In the genomic region with DNA sequence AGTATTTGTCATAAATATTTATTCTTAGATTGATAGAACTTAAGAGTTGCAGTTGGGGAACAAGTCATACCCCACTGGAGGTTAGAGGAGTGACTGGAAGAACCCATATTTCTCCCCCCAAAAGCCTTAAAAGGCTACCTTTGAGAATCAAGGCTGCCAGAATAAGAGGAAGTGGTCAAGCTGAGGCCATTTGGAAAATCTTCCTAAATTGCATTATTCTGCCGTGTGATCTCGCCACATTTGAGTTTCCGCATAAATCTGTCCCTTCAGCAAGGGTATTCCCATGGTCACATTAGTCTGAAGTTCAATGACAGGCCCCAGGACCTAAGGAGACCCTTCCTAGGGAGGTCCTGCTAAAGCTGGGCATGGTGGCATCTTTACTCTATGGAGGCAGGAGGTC, we compare ENCODE assay signal across 16 mouse cellular contexts. TPM values are rescaled to one million over a fixed set of nuclear protein-coding genes. Genes with fewer than 3 reads are reported as not detected.
DNase-seq lines count a peak whose midpoint lies in the region; ATAC-seq and TF ChIP-seq lines count a peak whose summit lies in the region.
"Had no signal": no experiment of that assay in that cellular context is flagged by ENCODE, and none has a peak within 500 bp of the region (broad histone marks: within the 10 kb centered on the region; RNA-seq: fewer than 3 reads in every experiment).

No protein-coding gene starts in this region.

- H3K9me3 ChIP-seq in hindbrain, embryonic 12.5 days (replicated peaks) = no peaks in the 10 kb centered on the region
- H3K9me3 ChIP-seq in hindbrain, embryonic 13.5 days = no peaks in the 10 kb centered on the region
- no peaks in the 10 kb centered on the region for H3K9me3 ChIP-seq in ES-Bruce4 (replicated peaks; ENCODE audit: control insufficient read depth, insufficient read depth, low read length, poor library complexity, severe bottlenecking)
- no peaks in the 10 kb centered on the region for H3K9me3 ChIP-seq in embryonic facial prominence, embryonic 15.5 days (replicated peaks)
- H3K9me3 ChIP-seq: forebrain, embryonic 15.5 days; midbrain, embryonic 12.5 days; neural tube, embryonic 12.5 days had no signal

- no peak for ATAC-seq in hindbrain, embryonic 12.5 days (ENCODE audit: low FRiP score)
- ATAC-seq in hindbrain, embryonic 13.5 days (ENCODE audit: low FRiP score) = no peak
- ATAC-seq in embryonic facial prominence, embryonic 15.5 days (ENCODE audit: insufficient number of reproducible peaks, low FRiP score, low TSS enrichment, low read depth) = no peak
- peak; percentile 33 for ATAC-seq in megakaryocyte progenitor cell, adult 5-6 weeks (replicated peaks; ENCODE audit: poor library complexity)
- ATAC-seq: forebrain, embryonic 15.5 days had no signal

- TF ChIP-seq EP300 in ES-Bruce4 (IDR thresholded peaks at IDR 0.05; ENCODE audit: insufficient read depth, low read depth, low read length) = no peak

- H3K4me1 ChIP-seq in hindbrain, embryonic 12.5 days = peaks cover 9% of the 10 kb centered on the region; the same call in 1 of the 2 replicates
- H3K4me1 ChIP-seq in hindbrain, embryonic 13.5 days (replicated peaks) = no peaks in the 10 kb centered on the region
- H3K4me1 ChIP-seq in ES-Bruce4 (ENCODE audit: control insufficient read depth, insufficient read depth, low read length) = peaks cover 10% of the 10 kb centered on the region
- H3K4me1 ChIP-seq in embryonic facial prominence, embryonic 15.5 days = peaks cover 35% of the 10 kb centered on the region
- H3K4me1 ChIP-seq: forebrain, embryonic 15.5 days; midbrain, embryonic 12.5 days; neural tube, embryonic 12.5 days had no signal

- peaks cover 34% of the 10 kb centered on the region for H3K36me3 ChIP-seq in hindbrain, embryonic 12.5 days
- peaks cover 29% of the 10 kb centered on the region for H3K36me3 ChIP-seq in hindbrain, embryonic 13.5 days
- H3K36me3 ChIP-seq in ES-Bruce4 (ENCODE audit: control insufficient read depth, insufficient read depth, low read length, poor library complexity, severe bottlenecking) = no peaks in the 10 kb centered on the region
- H3K36me3 ChIP-seq in embryonic facial prominence, embryonic 15.5 days = peaks cover 39% of the 10 kb centered on the region

- H3K4me2 ChIP-seq in hindbrain, embryonic 12.5 days (replicated peaks) = no peak overlapping the region
- no peak overlapping the region for H3K4me2 ChIP-seq in hindbrain, embryonic 13.5 days
- H3K4me2 ChIP-seq in embryonic facial prominence, embryonic 15.5 days (replicated peaks) = no peak overlapping the region
- H3K4me2 ChIP-seq: forebrain, embryonic 15.5 days; midbrain, embryonic 12.5 days; neural tube, embryonic 12.5 days had no signal

- H3K9ac ChIP-seq in hindbrain, embryonic 12.5 days = no peak overlapping the region
- no peak overlapping the region for H3K9ac ChIP-seq in hindbrain, embryonic 13.5 days
- H3K9ac ChIP-seq in ES-Bruce4 (ENCODE audit: low read depth, poor library complexity, severe bottlenecking) = no peak overlapping the region
- H3K9ac ChIP-seq in embryonic facial prominence, embryonic 15.5 days = no peak overlapping the region
- H3K9ac ChIP-seq: forebrain, embryonic 15.5 days; liver, postnatal 0 days; midbrain, embryonic 12.5 days; neural tube, embryonic 12.5 days had no signal

- no peak for TF ChIP-seq POLR2A in ES-Bruce4 (IDR thresholded peaks at IDR 0.05; ENCODE audit: insufficient read depth, low read length)

- peak overlapping the region; percentile 52; the same call in 1 of the 2 replicates for H3K27ac ChIP-seq in hindbrain, embryonic 12.5 days
- H3K27ac ChIP-seq in hindbrain, embryonic 13.5 days = no peak overlapping the region
- H3K27ac ChIP-seq in ES-Bruce4 (ENCODE audit: insufficient read depth, low read length) = 0 out of 2 replicates have a peak overlapping the region, but pooled peaks have one; percentile 7
- peak overlapping the region; percentile 95 for H3K27ac ChIP-seq in embryonic facial prominence, embryonic 15.5 days (replicated peaks)
- H3K27ac ChIP-seq: neural tube, embryonic 12.5 days had no signal

- no peak for DNase-seq in layer of hippocampus, postnatal 10 days (ENCODE audit: low spot score in 2 of 2)
- no peak for DNase-seq in T-cell, adult 2 months (ENCODE audit: low spot score)
- DNase-seq: adrenal gland, postnatal 36 days; cerebellum, adult 11-12 months; liver, postnatal 0 days; thymus, postnatal 25 days had no signal

- 0 out of 2 replicates have a peak, but pooled peaks cover 3% of the 10 kb centered on the region for H3K27me3 ChIP-seq in hindbrain, embryonic 12.5 days
- H3K27me3 ChIP-seq in hindbrain, embryonic 13.5 days = no peaks in the 10 kb centered on the region
- no peaks in the 10 kb centered on the region for H3K27me3 ChIP-seq in ES-Bruce4 (ENCODE audit: control insufficient read depth, insufficient read depth, low read length, poor library complexity, severe bottlenecking)
- H3K27me3 ChIP-seq in embryonic facial prominence, embryonic 15.5 days = no peaks in the 10 kb centered on the region
- H3K27me3 ChIP-seq: CH12.LX; forebrain, embryonic 15.5 days; neural tube, embryonic 12.5 days had no signal

- WGBS in hindbrain, embryonic 12.5 days = 85% methylated on average over 3 of the region's 3 CpGs
- 84% methylated on average over 3 of the region's 3 CpGs for WGBS in hindbrain, embryonic 13.5 days
- 81% methylated on average over 3 of the region's 3 CpGs for WGBS in embryonic facial prominence, embryonic 15.5 days

- H3K4me3 ChIP-seq in hindbrain, embryonic 12.5 days = no peak overlapping the region
- H3K4me3 ChIP-seq in hindbrain, embryonic 13.5 days = no peak overlapping the region
- no peak overlapping the region for H3K4me3 ChIP-seq in ES-Bruce4 (ENCODE audit: low read depth, low read length)
- no peak overlapping the region for H3K4me3 ChIP-seq in embryonic facial prominence, embryonic 15.5 days (replicated peaks)
- H3K4me3 ChIP-seq: forebrain, embryonic 15.5 days; midbrain, embryonic 12.5 days; neural tube, embryonic 12.5 days had no signal

- TF ChIP-seq CTCF in ES-Bruce4 (IDR thresholded peaks at IDR 0.05; ENCODE audit: low read depth, low read length) = no peak

RNA-seq across cellular contexts. Expression of a gene that starts 11.1 kb away (rescaled TPM):
- 113 and 117 TPM in 2 replicates for polyA plus RNA-seq in hindbrain, embryonic 12.5 days (2016; fragmentation: Nextera tagmentation; extraction: Ambion mirVana)
- polyA plus RNA-seq in hindbrain, embryonic 13.5 days (2015; fragmentation: Nextera tagmentation; extraction: Ambion mirVana) = 49.1 and 54.9 TPM in 2 replicates
- polyA plus RNA-seq in ES-Bruce4 (2011; ENCODE audit: insufficient read depth, insufficient read length, low read depth, missing spikeins) = 50.4 and 60.7 TPM in 2 replicates
- 253 and 259 TPM in 2 replicates for polyA plus RNA-seq in embryonic facial prominence, embryonic 15.5 days (2015; fragmentation: Nextera tagmentation; extraction: Ambion mirVana)
- 2.1 and 4.5 TPM in 2 replicates for total RNA-seq in megakaryocyte progenitor cell, adult 5-6 weeks (2015)
- 3.0 and 4.1 TPM in 2 replicates for total RNA-seq in megakaryocyte progenitor cell, adult 5-6 weeks (2017)
- 10 to 100 TPM; 39.1 to 41.0 TPM for total RNA-seq in layer of hippocampus, postnatal 10 days (2021)

RNA-seq across cellular contexts. Expression of a gene that starts 15.8 kb away (rescaled TPM):
- 239 and 255 TPM in 2 replicates for polyA plus RNA-seq in hindbrain, embryonic 12.5 days (2016; fragmentation: Nextera tagmentation; extraction: Ambion mirVana)
- polyA plus RNA-seq in hindbrain, embryonic 13.5 days (2015; fragmentation: Nextera tagmentation; extraction: Ambion mirVana) = 298 and 306 TPM in 2 replicates
- polyA plus RNA-seq in ES-Bruce4 (2011; ENCODE audit: insufficient read depth, insufficient read length, low read depth, missing spikeins) = 114 and 115 TPM in 2 replicates
- 228 and 231 TPM in 2 replicates for polyA plus RNA-seq in embryonic facial prominence, embryonic 15.5 days (2015; fragmentation: Nextera tagmentation; extraction: Ambion mirVana)
- total RNA-seq in megakaryocyte progenitor cell, adult 5-6 weeks (2015) = 118 and 124 TPM in 2 replicates
- total RNA-seq in megakaryocyte progenitor cell, adult 5-6 weeks (2017) = 75.1 and 86.7 TPM in 2 replicates
- total RNA-seq in layer of hippocampus, postnatal 10 days (2021) = 100 to 1,000 TPM; 109 to 138 TPM

RNA-seq across cellular contexts. Expression of a gene that starts 21.4 kb away (rescaled TPM):
- 34.7 and 36.0 TPM in 2 replicates for polyA plus RNA-seq in hindbrain, embryonic 12.5 days (2016; fragmentation: Nextera tagmentation; extraction: Ambion mirVana)
- 29.9 and 32.0 TPM in 2 replicates for polyA plus RNA-seq in hindbrain, embryonic 13.5 days (2015; fragmentation: Nextera tagmentation; extraction: Ambion mirVana)
- 22.9 and 25.8 TPM in 2 replicates for polyA plus RNA-seq in ES-Bruce4 (2011; ENCODE audit: insufficient read depth, insufficient read length, low read depth, missing spikeins)
- 48.1 and 49.3 TPM in 2 replicates for polyA plus RNA-seq in embryonic facial prominence, embryonic 15.5 days (2015; fragmentation: Nextera tagmentation; extraction: Ambion mirVana)
- total RNA-seq in megakaryocyte progenitor cell, adult 5-6 weeks (2015) = 23.5 and 25.0 TPM in 2 replicates
- 27.4 and 37.2 TPM in 2 replicates for total RNA-seq in megakaryocyte progenitor cell, adult 5-6 weeks (2017)
- total RNA-seq in layer of hippocampus, postnatal 10 days (2021) = 10 to 100 TPM; 40.3 to 42.2 TPM

RNA-seq across cellular contexts. Expression of a gene that starts 25.0 kb away (rescaled TPM):
- polyA plus RNA-seq in hindbrain, embryonic 12.5 days (2016; fragmentation: Nextera tagmentation; extraction: Ambion mirVana) = 5.1 and 5.2 TPM in 2 replicates
- polyA plus RNA-seq in hindbrain, embryonic 13.5 days (2015; fragmentation: Nextera tagmentation; extraction: Ambion mirVana) = 5.9 and 6.0 TPM in 2 replicates
- 46.6 and 47.7 TPM in 2 replicates for polyA plus RNA-seq in ES-Bruce4 (2011; ENCODE audit: insufficient read depth, insufficient read length, low read depth, missing spikeins)
- 8.1 and 9.3 TPM in 2 replicates for polyA plus RNA-seq in embryonic facial prominence, embryonic 15.5 days (2015; fragmentation: Nextera tagmentation; extraction: Ambion mirVana)
- total RNA-seq in megakaryocyte progenitor cell, adult 5-6 weeks (2015) = 2.7 and 3.5 TPM in 2 replicates
- 5.4 and 6.4 TPM in 2 replicates for total RNA-seq in megakaryocyte progenitor cell, adult 5-6 weeks (2017)
- 1 to 10 TPM; 2.5 to 2.7 TPM for total RNA-seq in layer of hippocampus, postnatal 10 days (2021)

RNA-seq across cellular contexts. Expression of a gene that starts 33.4 kb away (rescaled TPM):
- 39.3 and 46.1 TPM in 2 replicates for polyA plus RNA-seq in hindbrain, embryonic 12.5 days (2016; fragmentation: Nextera tagmentation; extraction: Ambion mirVana)
- 48.0 and 48.8 TPM in 2 replicates for polyA plus RNA-seq in hindbrain, embryonic 13.5 days (2015; fragmentation: Nextera tagmentation; extraction: Ambion mirVana)
- polyA plus RNA-seq in ES-Bruce4 (2011; ENCODE audit: insufficient read depth, insufficient read length, low read depth, missing spikeins) = 2.6 and 4.0 TPM in 2 replicates
- 3.4 and 3.9 TPM in 2 replicates for polyA plus RNA-seq in embryonic facial prominence, embryonic 15.5 days (2015; fragmentation: Nextera tagmentation; extraction: Ambion mirVana)
- total RNA-seq in megakaryocyte progenitor cell, adult 5-6 weeks (2015) = 0.29 and 0.62 TPM in 2 replicates
- 2.2 TPM in 1 of 2 replicates, not detected in the other for total RNA-seq in megakaryocyte progenitor cell, adult 5-6 weeks (2017)
- total RNA-seq in layer of hippocampus, postnatal 10 days (2021) = 10 to 100 TPM; 26.9 to 31.5 TPM
- total RNA-seq: gastrocnemius, postnatal 25 days had no signal
